Mouse (Mus musculus) lung, postnatal 0 days (tissue): Measurements from ENCODE around the gene Ubash3b. TPM values are rescaled to one million over a fixed set of nuclear protein-coding genes. Genes with fewer than 3 reads are reported as not detected.

ENCODE experiments used
- ATAC-seq: fragments of 200-750 bp; cut with Nextera tagmentation; 2 replicates; pipeline ENCODE4 v1.8.0; 2017; ENCODE audit warnings: moderate library complexity
- DNase-seq: peaks from one replicate; pipeline ENCODE4 v3.0.0-alpha.2; 2016; ENCODE audit warnings: low spot score
- H3K27ac ChIP-seq: fragments of 300-500 bp; sonication (generic); 2 replicates; pipeline ENCODE4 v1.5.1; 2014; ENCODE audit warnings: antibody characterized with exemption, mild to moderate bottlenecking, low read length, mixed read lengths
- H3K27me3 ChIP-seq: fragments of 300-500 bp; sonication (generic); replicated peaks from 2 replicates; pipeline ENCODE4 v1.6.1; 2014; ENCODE audit warnings: low read length, mixed read lengths; ENCODE audit not compliant: insufficient read depth
- H3K36me3 ChIP-seq: fragments of 300-500 bp; sonication (generic); 2 replicates; pipeline ENCODE4 v1.6.1; 2014; ENCODE audit warnings: low read length, mixed read lengths; ENCODE audit not compliant: insufficient read depth
- H3K4me1 ChIP-seq: fragments of 300-500 bp; sonication (generic); 2 replicates; pipeline ENCODE4 v1.6.1; 2014; ENCODE audit warnings: antibody characterized with exemption, low read depth, low read length, mixed read lengths; ENCODE audit not compliant: insufficient read depth
- H3K4me2 ChIP-seq: fragments of 300-500 bp; sonication (generic); replicated peaks from 2 replicates; pipeline ENCODE4 v1.6.1; 2014; ENCODE audit warnings: low read depth, mild to moderate bottlenecking, low read length, moderate library complexity, mixed read lengths
- H3K4me3 ChIP-seq: fragments of 300-500 bp; sonication (generic); 2 replicates; pipeline ENCODE4 v1.5.1; 2014; ENCODE audit warnings: low read depth, low read length
- H3K9ac ChIP-seq: fragments of 300-500 bp; sonication (generic); replicated peaks from 2 replicates; pipeline ENCODE4 v1.6.1; 2014; ENCODE audit warnings: low read depth, mild to moderate bottlenecking
- H3K9me3 ChIP-seq: fragments of 300-500 bp; sonication (generic); 2 replicates; pipeline ENCODE4 v1.6.1; 2016; ENCODE audit warnings: low read length, mixed read lengths
- CTCF ChIP-seq: IDR thresholded peaks from 2 replicates; pipeline ENCODE4 v1.5.1; 2016; ENCODE audit warnings: antibody characterized with exemption, mild to moderate bottlenecking
- EP300 ChIP-seq: IDR thresholded peaks from 2 replicates; pipeline ENCODE4 v1.6.1; 2016; ENCODE audit warnings: antibody characterized with exemption, mild to moderate bottlenecking, control low read depth
- WGBS: fragments of 180-500 bp; shearing (Covaris S2); extraction: QIAGEN DNeasy Blood & Tissue Kit; methylation state at CpG from one replicate; pipeline ENCODE4 v1.1.7; 2014; 5-methylcytosine and 5-hydroxymethylcytosine counted together
- polyA plus RNA-seq: library from polyadenylated mRNA; unstranded; fragments of >200 nt; fragmentation: Nextera tagmentation; extraction: Ambion mirVana; gene quantifications from 2 replicates; pipeline ENCODE4 v1.2.1, GENCODE M21; 2015

Ubash3b gene
- polyA plus RNA-seq, 1 experiment from 2014 or later: 4.1 TPM

- H3K4me3 ChIP-seq: no peak overlapping the region
- no peak for ATAC-seq
- no peaks in the 10 kb centered on the region for H3K9me3 ChIP-seq
- no peak for DNase-seq
- H3K27ac ChIP-seq: no peak overlapping the region
- no peak for TF ChIP-seq EP300
- 35% methylated on average over 9 of the region's 9 CpGs for WGBS
- H3K36me3 ChIP-seq: no peaks in the 10 kb centered on the region
- no peak overlapping the region for H3K9ac ChIP-seq
- no peaks in the 10 kb centered on the region for H3K27me3 ChIP-seq
- H3K4me2 ChIP-seq: no peak overlapping the region
- no peaks in the 10 kb centered on the region for H3K4me1 ChIP-seq
Measured at GRCm38 (mm10) chr9:41185331-41185730, 23.8 kb upstream of the Ubash3b start.

GRCm38 (mm10) chr9:41182550-41182949, 21.1 kb upstream of the Ubash3b start:
- DNase-seq (peak; percentile 64), ATAC-seq (peak; percentile 50; the same call in 1 of the 2 replicates)
- TF ChIP-seq EP300 (no peak), CTCF (peak; percentile 81)
- Histone ChIP-seq H3K4me2 (no peak overlapping the region), H3K36me3 (no peaks in the 10 kb centered on the region), H3K27ac (no peak overlapping the region), H3K27me3 (no peaks in the 10 kb centered on the region), H3K9ac (no peak overlapping the region), H3K4me3 (no peak overlapping the region), H3K9me3 (no peaks in the 10 kb centered on the region), H3K4me1 (no peaks in the 10 kb centered on the region)

GRCm38 (mm10) chr9:41181803-41182202, 20.3 kb upstream of the Ubash3b start:
- Histone ChIP-seq H3K27me3 (no peaks in the 10 kb centered on the region), H3K4me3 (no peak overlapping the region), H3K36me3 (no peaks in the 10 kb centered on the region), H3K4me2 (no peak overlapping the region), H3K4me1 (no peaks in the 10 kb centered on the region), H3K9me3 (no peaks in the 10 kb centered on the region), H3K9ac (no peak overlapping the region), H3K27ac (no peak overlapping the region)
- WGBS: 64% methylated on average over 8 of the region's 8 CpGs
- TF ChIP-seq CTCF (no peak), EP300 (no peak)
- DNase-seq (no peak), ATAC-seq (no peak)

GRCm38 (mm10) chr9:41181372-41181771, 19.9 kb upstream of the Ubash3b start:
- no peak overlapping the region for H3K4me2 ChIP-seq
- ATAC-seq (no peak), DNase-seq (no peak)
- H3K27ac ChIP-seq: no peak overlapping the region
- no peaks in the 10 kb centered on the region for H3K4me1 ChIP-seq
- no peak overlapping the region for H3K4me3 ChIP-seq
- H3K9me3 ChIP-seq: no peaks in the 10 kb centered on the region
- no peaks in the 10 kb centered on the region for H3K36me3 ChIP-seq
- TF ChIP-seq CTCF: no peak
- no peak for TF ChIP-seq EP300
- H3K9ac ChIP-seq: no peak overlapping the region
- WGBS: 65% methylated on average over 9 of the region's 9 CpGs
- H3K27me3 ChIP-seq: no peaks in the 10 kb centered on the region

- no peaks in the 10 kb centered on the region for H3K36me3 ChIP-seq
- 62% methylated on average over 5 of the region's 5 CpGs for WGBS
- H3K9ac ChIP-seq: no peak overlapping the region
- no peak for TF ChIP-seq CTCF
- no peak for TF ChIP-seq EP300
- DNase-seq: no peak
- no peak overlapping the region for H3K27ac ChIP-seq
- no peak overlapping the region for H3K4me2 ChIP-seq
- no peak for ATAC-seq
- no peaks in the 10 kb centered on the region for H3K9me3 ChIP-seq
- no peak overlapping the region for H3K4me3 ChIP-seq
- H3K4me1 ChIP-seq: no peaks in the 10 kb centered on the region
- no peaks in the 10 kb centered on the region for H3K27me3 ChIP-seq
Measured at GRCm38 (mm10) chr9:41179056-41179455, 17.6 kb upstream of the Ubash3b start.

GRCm38 (mm10) chr9:41173158-41173557, 11.7 kb upstream of the Ubash3b start:
- Histone ChIP-seq H3K36me3 (no peaks in the 10 kb centered on the region), H3K4me3 (no peak overlapping the region), H3K9me3 (no peaks in the 10 kb centered on the region), H3K4me2 (no peak overlapping the region), H3K27ac (no peak overlapping the region), H3K9ac (no peak overlapping the region), H3K4me1 (no peaks in the 10 kb centered on the region; the same call in 1 of the 2 replicates), H3K27me3 (no peaks in the 10 kb centered on the region)
- DNase-seq: no peak
- no peak for ATAC-seq
- WGBS: 61% methylated on average over 3 of the region's 3 CpGs
- TF ChIP-seq CTCF (no peak), EP300 (no peak)

- Histone ChIP-seq H3K4me1 (no peaks in the 10 kb centered on the region; the same call in 1 of the 2 replicates), H3K9me3 (no peaks in the 10 kb centered on the region), H3K9ac (no peak overlapping the region), H3K4me3 (no peak overlapping the region), H3K27me3 (no peaks in the 10 kb centered on the region), H3K36me3 (no peaks in the 10 kb centered on the region), H3K4me2 (no peak overlapping the region), H3K27ac (no peak overlapping the region)
- WGBS: 83% methylated on average over 8 of the region's 8 CpGs
- TF ChIP-seq CTCF: no peak
- no peak for TF ChIP-seq EP300
- DNase-seq: no peak
- ATAC-seq: no peak
Measured at GRCm38 (mm10) chr9:41172426-41172825, 10.9 kb upstream of the Ubash3b start.
